Mouse (Mus musculus): ENCODE data around the gene Bicdl1.

DNA sequence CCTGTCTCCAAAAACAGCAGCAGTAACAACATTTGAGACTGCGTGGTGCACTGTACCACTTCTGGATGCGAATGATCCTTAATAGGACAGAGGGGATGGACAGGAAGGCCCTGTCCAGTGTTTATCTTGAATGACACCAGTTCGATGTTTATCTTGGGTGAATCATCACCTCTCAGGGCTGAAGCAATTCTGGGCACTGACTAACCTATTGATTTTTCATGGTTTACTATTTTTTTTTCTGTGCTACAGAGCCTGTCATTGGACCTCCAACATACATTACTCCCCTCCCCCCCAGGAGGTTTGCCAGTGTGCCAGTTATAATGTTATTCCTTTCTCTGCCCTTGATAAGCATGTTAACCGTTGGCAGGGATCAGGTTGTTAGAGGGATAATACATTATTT is 43.9 kb upstream of the Bicdl1 start:
- TF ChIP-seq CTCF (IDR thresholded peaks at IDR 0.05; ENCODE audit: extremely low read depth, insufficient read depth, insufficient read length, insufficient replicate concordance) (no peak), POLR2A (IDR thresholded peaks at IDR 0.05; ENCODE audit: low read depth, low read length) (no peak)

Measured in spleen, adult 2 months (tissue).